Mouse (Mus musculus): ENCODE data around the gene Smok2a. TPM values are rescaled to one million over a fixed set of nuclear protein-coding genes. Genes with fewer than 3 reads are reported as not detected.
A peak's percentile ranks its signal among the peaks of the same experiment; 100 is the strongest.
"Not testable (repeated sequence)": the region's sequence is repeated elsewhere in the genome, so short reads cannot be mapped to it uniquely, and the experiment has no call there.

Gene Smok2a
- polyA plus RNA-seq, 1 experiment from 2014 or later = not detected

DNA sequence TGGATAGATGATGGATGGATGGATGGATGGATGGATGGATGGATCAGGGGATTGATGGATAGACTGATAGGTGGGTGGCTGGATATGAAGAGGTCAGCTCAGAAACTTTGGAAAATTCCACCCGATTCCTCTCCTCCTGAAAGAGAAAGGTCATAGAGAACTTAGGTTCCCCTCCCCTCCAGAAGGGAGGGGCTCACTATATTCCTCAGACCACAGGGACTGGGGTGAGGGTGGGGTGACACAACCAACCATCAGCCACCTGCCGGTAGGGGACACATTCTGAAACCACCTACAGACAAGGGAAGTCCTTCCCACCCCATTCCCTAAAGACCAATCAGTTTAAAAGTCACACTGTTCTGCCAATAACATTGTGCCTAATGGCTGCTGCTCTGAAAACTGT lies 14.5 kb upstream of the Smok2a start:
- WGBS = 91% methylated on average over 2 of the region's 2 CpGs
- Histone ChIP-seq H3K9ac (replicated peaks; ENCODE audit: low read depth, low read length) (no peak overlapping the region), H3K27ac (ENCODE audit: low read depth, low read length) (no peak overlapping the region), H3K4me2 (ENCODE audit: low read depth, low read length) (no peak overlapping the region), H3K4me3 (ENCODE audit: low read depth, low read length) (no peak overlapping the region), H3K9me3 (ENCODE audit: control insufficient read depth, low read length) (peaks cover 18% of the 10 kb centered on the region), H3K27me3 (ENCODE audit: control insufficient read depth, insufficient read depth, low read length) (no peaks in the 10 kb centered on the region), H3K4me1 (ENCODE audit: control insufficient read depth, insufficient read depth, low read length) (no peaks in the 10 kb centered on the region), H3K36me3 (ENCODE audit: control insufficient read depth, insufficient read depth, low read length) (no peaks in the 10 kb centered on the region)
- ATAC-seq (ENCODE audit: low read depth) = no peak

DNA sequence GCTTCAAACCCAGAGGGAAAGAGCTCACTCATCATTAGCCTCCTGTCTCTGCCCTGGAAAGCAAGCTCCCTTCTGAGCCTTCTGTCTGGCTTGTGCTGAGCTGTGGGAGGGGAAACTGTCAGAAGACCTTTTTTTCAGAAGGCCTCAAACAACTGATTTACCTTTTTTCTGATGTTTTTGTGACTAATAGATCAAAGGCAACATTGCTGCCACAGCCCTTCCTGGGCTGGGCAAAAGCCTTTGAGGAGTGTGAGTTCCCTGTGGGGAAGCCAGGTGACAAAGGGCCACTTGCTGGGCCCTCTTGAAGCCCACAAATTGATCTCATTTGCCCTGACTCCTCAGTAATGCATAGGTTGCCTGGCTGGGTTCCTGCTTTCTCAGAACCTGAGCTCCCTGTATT lies 12.5 kb upstream of the Smok2a start:
- ATAC-seq (ENCODE audit: low read depth); H3K27me3 ChIP-seq (ENCODE audit: control insufficient read depth, insufficient read depth, low read length); H3K4me1 ChIP-seq (ENCODE audit: control insufficient read depth, insufficient read depth, low read length); H3K4me2 ChIP-seq (ENCODE audit: low read depth, low read length); H3K27ac ChIP-seq (ENCODE audit: low read depth, low read length); H3K36me3 ChIP-seq (ENCODE audit: control insufficient read depth, insufficient read depth, low read length); H3K4me3 ChIP-seq (ENCODE audit: low read depth, low read length); H3K9ac ChIP-seq (replicated peaks; ENCODE audit: low read depth, low read length): not testable (repeated sequence)
- H3K9me3 ChIP-seq (ENCODE audit: control insufficient read depth, low read length) = peaks cover 38% of the 10 kb centered on the region

- WGBS = 77% methylated on average over 7 of the region's 7 CpGs
These were observed 8.7 kb upstream of the Smok2a start for GRCm38 (mm10) chr17:13212136-13212850.

DNA sequence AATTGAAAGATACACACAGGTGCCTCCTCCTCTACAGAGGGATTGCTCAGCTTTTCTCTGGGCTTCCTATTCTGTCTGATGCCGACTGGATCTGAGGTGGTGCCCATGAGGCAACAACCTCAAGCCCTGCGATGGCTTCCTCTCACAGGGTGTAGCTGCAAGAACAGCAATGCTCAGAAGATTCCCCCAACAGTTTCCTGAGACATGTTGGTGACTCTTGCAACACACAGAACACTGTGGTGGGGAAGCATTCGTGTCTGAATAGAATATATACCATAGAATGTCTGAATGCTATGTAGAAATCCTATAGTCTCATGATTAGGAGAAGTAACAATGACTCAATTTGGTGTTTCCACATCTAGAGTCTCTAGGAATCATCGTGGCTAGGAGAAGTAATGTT lies 6.8 kb upstream of the Smok2a start:
- H3K4me2 ChIP-seq (ENCODE audit: low read depth, low read length) = no peak overlapping the region
- H3K4me1 ChIP-seq (ENCODE audit: control insufficient read depth, insufficient read depth, low read length) = no peaks in the 10 kb centered on the region
- no peak overlapping the region for H3K27ac ChIP-seq (ENCODE audit: low read depth, low read length)
- peaks cover 79% of the 10 kb centered on the region for H3K9me3 ChIP-seq (ENCODE audit: control insufficient read depth, low read length)
- no peak for ATAC-seq (ENCODE audit: low read depth)
- 63% methylated on average over 4 of the region's 4 CpGs for WGBS
- no peak overlapping the region for H3K4me3 ChIP-seq (ENCODE audit: low read depth, low read length)
- H3K9ac ChIP-seq (replicated peaks; ENCODE audit: low read depth, low read length) = no peak overlapping the region
- H3K36me3 ChIP-seq (ENCODE audit: control insufficient read depth, insufficient read depth, low read length) = no peaks in the 10 kb centered on the region
- H3K27me3 ChIP-seq (ENCODE audit: control insufficient read depth, insufficient read depth, low read length) = no peaks in the 10 kb centered on the region

More at GRCm38 (mm10) chr17:13212136-13212850, 8.7 kb upstream of the Smok2a start:
- Histone ChIP-seq H3K4me1 (ENCODE audit: control insufficient read depth, insufficient read depth, low read length) (no peaks in the 10 kb centered on the region), H3K9me3 (ENCODE audit: control insufficient read depth, low read length) (peaks cover 71% of the 10 kb centered on the region), H3K27me3 (ENCODE audit: control insufficient read depth, insufficient read depth, low read length) (no peaks in the 10 kb centered on the region), H3K9ac (replicated peaks; ENCODE audit: low read depth, low read length) (no peak overlapping the region), H3K27ac (ENCODE audit: low read depth, low read length) (no peak overlapping the region), H3K4me3 (ENCODE audit: low read depth, low read length) (no peak overlapping the region), H3K36me3 (ENCODE audit: control insufficient read depth, insufficient read depth, low read length) (no peaks in the 10 kb centered on the region), H3K4me2 (ENCODE audit: low read depth, low read length) (no peak overlapping the region)
- ATAC-seq (ENCODE audit: low read depth) = no peak

DNA sequence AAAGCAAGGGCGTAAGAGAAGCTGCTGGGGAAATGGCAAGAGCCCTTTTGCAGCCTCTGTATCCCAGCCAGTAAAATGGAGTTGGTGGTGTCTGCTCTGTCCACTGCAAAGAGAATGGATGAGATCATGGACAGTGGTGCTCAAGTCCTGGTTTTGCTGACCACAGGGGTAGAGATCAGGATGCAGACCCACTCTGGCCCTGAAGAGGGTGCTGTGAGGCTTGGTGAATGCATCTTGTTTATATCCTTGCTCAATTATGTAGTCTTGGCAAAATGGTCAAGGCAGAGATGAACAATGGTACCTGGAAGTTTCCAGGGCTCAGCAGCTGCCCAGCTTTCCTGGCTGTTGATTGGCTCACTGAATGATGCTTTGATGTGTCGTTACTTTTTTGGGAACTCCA lies 5.4 kb upstream of the Smok2a start:
- Histone ChIP-seq H3K4me3 (ENCODE audit: low read depth, low read length) (no peak overlapping the region), H3K9ac (replicated peaks; ENCODE audit: low read depth, low read length) (no peak overlapping the region), H3K36me3 (ENCODE audit: control insufficient read depth, insufficient read depth, low read length) (no peaks in the 10 kb centered on the region), H3K27me3 (ENCODE audit: control insufficient read depth, insufficient read depth, low read length) (no peaks in the 10 kb centered on the region), H3K27ac (ENCODE audit: low read depth, low read length) (no peak overlapping the region), H3K9me3 (ENCODE audit: control insufficient read depth, low read length) (peaks cover 82% of the 10 kb centered on the region), H3K4me2 (ENCODE audit: low read depth, low read length) (no peak overlapping the region), H3K4me1 (ENCODE audit: control insufficient read depth, insufficient read depth, low read length) (no peaks in the 10 kb centered on the region)
- 83% methylated on average over 2 of the region's 2 CpGs for WGBS
- no peak for ATAC-seq (ENCODE audit: low read depth)

- H3K36me3 ChIP-seq (ENCODE audit: control insufficient read depth, insufficient read depth, low read length); H3K9ac ChIP-seq (replicated peaks; ENCODE audit: low read depth, low read length); H3K4me2 ChIP-seq (ENCODE audit: low read depth, low read length); H3K27ac ChIP-seq (ENCODE audit: low read depth, low read length); H3K27me3 ChIP-seq (ENCODE audit: control insufficient read depth, insufficient read depth, low read length); H3K4me1 ChIP-seq (ENCODE audit: control insufficient read depth, insufficient read depth, low read length); ATAC-seq (ENCODE audit: low read depth); H3K4me3 ChIP-seq (ENCODE audit: low read depth, low read length): not testable (repeated sequence)
- 87% methylated on average over 2 of the region's 2 CpGs for WGBS
- peaks cover 64% of the 10 kb centered on the region for H3K9me3 ChIP-seq (ENCODE audit: control insufficient read depth, low read length)
These were observed 933 bp downstream of the Smok2a start for GRCm38 (mm10) chr17:13221921-13222320.

DNA sequence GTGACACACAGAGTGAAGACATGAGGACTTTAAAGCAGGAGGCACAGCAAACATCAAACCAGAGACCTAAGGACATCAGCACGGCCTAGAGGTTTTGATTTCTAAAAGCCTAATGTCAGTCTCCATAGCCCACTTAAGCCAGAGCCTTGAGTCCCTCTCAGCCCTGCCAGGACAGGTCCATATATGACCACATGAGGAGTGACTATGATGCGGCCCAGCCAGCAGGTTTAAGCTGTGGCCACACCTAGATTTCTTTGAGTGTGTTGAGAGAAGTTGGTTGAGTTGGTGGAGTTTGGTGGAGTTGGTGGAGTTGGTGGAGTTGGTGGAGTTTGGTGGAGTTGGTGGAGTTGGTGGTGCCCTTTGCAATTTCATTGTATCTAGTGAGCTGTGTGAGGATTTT lies 9.0 kb downstream of the Smok2a start, which contains the start of gene Smok2b:
Smok2b (plus strand) TSS at position 301 of the 400 bp plus-strand sequence.
- ATAC-seq (ENCODE audit: low read depth); H3K27ac ChIP-seq (ENCODE audit: low read depth, low read length); H3K4me3 ChIP-seq (ENCODE audit: low read depth, low read length); H3K36me3 ChIP-seq (ENCODE audit: control insufficient read depth, insufficient read depth, low read length); H3K9ac ChIP-seq (replicated peaks; ENCODE audit: low read depth, low read length); H3K4me2 ChIP-seq (ENCODE audit: low read depth, low read length); H3K27me3 ChIP-seq (ENCODE audit: control insufficient read depth, insufficient read depth, low read length); H3K4me1 ChIP-seq (ENCODE audit: control insufficient read depth, insufficient read depth, low read length): not testable (repeated sequence)
- H3K9me3 ChIP-seq (ENCODE audit: control insufficient read depth, low read length) = peaks cover 76% of the 10 kb centered on the region
- 87% methylated on average over 2 of the region's 2 CpGs for WGBS

DNA sequence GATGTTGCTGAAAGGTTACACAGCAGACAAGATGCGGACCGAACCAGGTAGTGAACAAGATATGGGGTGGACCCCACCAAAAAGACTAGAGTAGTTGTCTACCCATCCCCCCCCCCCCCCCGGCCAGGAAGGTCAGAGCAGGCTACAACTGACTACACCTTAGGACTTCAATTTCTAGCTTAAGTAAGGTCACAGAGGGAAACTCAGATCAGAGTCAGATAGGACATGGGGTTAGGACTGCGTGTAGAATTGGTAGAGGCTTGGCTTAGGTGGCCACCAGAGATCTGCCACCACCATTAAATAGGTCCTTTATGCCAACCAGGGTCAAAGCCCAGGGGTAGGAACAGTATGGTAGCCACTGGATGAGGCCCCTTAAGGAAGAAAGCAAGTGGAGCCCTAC lies 18.5 kb downstream of the Smok2a start:
- not testable (repeated sequence) for ATAC-seq (ENCODE audit: low read depth); H3K36me3 ChIP-seq (ENCODE audit: control insufficient read depth, insufficient read depth, low read length); H3K4me3 ChIP-seq (ENCODE audit: low read depth, low read length); H3K27ac ChIP-seq (ENCODE audit: low read depth, low read length); H3K9ac ChIP-seq (replicated peaks; ENCODE audit: low read depth, low read length); H3K4me1 ChIP-seq (ENCODE audit: control insufficient read depth, insufficient read depth, low read length); H3K27me3 ChIP-seq (ENCODE audit: control insufficient read depth, insufficient read depth, low read length); H3K4me2 ChIP-seq (ENCODE audit: low read depth, low read length)
- WGBS = 84% methylated on average over 4 of the region's 4 CpGs
- peaks cover 34% of the 10 kb centered on the region for H3K9me3 ChIP-seq (ENCODE audit: control insufficient read depth, low read length)

DNA sequence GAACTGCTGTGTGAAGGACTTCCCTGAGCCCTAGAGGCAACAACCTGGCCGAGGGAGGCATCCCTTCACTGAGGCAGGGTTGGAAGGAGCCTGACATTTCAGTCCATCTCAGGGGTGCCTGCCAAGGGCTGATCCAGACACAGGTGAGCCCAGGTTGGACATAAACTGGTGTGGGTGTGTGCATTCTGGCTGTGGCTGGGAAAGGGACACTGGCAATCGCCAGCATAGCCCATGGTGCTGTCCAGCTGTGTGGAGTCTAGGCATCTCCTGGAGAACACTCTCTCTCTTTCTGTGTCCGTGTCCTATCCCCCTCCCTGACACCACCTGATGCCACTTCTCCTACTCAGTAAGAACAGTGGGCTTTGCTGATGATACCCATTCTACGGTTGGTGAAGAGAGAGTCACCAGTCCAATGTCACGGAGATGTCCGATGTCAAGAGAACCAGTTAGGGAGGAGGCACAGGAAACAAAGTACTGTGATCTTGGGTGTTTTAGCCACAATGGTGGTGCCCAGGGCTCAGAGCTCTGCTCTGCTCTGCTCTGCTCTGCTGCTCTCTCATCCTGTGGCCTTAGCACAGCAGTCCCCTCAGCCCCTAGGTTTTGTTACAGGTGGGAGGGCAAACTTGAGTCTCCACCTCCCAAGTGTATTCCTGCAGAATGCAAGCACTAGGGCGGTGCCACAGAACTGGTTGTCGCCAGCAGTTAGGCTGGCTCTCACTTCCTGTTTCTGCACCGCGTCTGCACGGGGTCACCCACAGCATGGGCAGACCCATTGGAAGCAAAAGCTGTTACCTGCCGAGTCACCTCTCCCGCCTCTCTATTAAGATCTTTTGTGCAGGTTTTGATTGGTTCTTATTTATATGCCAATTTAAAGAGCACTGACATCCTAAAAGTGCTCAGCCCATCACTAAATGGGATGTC lies 20.1 kb downstream of the Smok2a start:
- not testable (repeated sequence) for H3K9ac ChIP-seq (replicated peaks; ENCODE audit: low read depth, low read length); H3K4me1 ChIP-seq (ENCODE audit: control insufficient read depth, insufficient read depth, low read length); H3K4me2 ChIP-seq (ENCODE audit: low read depth, low read length); H3K27me3 ChIP-seq (ENCODE audit: control insufficient read depth, insufficient read depth, low read length); H3K36me3 ChIP-seq (ENCODE audit: control insufficient read depth, insufficient read depth, low read length); H3K27ac ChIP-seq (ENCODE audit: low read depth, low read length); H3K4me3 ChIP-seq (ENCODE audit: low read depth, low read length)
- ATAC-seq (ENCODE audit: low read depth) = peak; percentile 28; the same call in 1 of the 2 replicates
- H3K9me3 ChIP-seq (ENCODE audit: control insufficient read depth, low read length) = peaks cover 20% of the 10 kb centered on the region
- 91% methylated on average over 7 of the region's 13 CpGs for WGBS
